Mouse (Mus musculus) right cerebral cortex, postnatal 36 days (tissue): ENCODE measurements around the gene Snx15.
A peak's percentile ranks its signal among the peaks of the same experiment; 100 is the strongest.
"Not testable (repeated sequence)": the region's sequence is repeated elsewhere in the genome, so short reads cannot be mapped to it uniquely, and the experiment has no call there.

Source experiments
- DNase-seq, 2 experiments: peaks; one replicate each; pipeline ENCODE4 v3.0.0; 2022; ENCODE audit warnings: low spot score in 2 of 2, mixed read lengths in 1 of 2

Gene Snx15

DNA sequence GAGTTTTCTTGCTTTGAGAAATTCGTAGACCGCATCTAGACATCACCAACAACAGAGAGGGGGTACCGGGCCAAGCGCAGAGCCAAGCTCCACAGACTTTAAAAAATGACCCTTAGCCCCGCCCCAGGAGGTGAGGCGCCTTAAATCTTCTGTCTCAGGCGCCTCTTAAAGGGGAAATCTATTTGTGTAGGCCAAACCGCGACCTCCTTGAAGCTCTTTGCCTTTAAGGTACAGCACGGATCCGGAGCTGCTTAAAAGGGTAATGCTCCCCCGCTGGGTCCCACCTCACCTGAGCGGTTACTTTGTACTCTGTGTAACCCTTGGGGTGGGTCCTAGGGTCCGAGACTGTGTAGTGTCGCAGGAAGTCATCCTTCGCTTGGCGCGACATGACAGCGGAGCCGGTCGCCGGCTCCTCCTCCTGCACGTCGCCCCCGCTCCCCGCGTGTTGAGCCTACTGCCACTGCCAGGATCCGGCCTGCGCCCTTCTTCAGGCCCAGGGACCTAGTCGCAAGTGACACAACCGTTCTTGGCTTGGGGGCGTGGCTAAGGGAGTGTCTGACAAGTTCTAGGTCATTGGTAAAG lies at the start of gene Snx15:
TSS of gene Snx15 (minus strand) at position 545 of the 582 bp plus-strand sequence.
- DNase-seq = peak; percentile 94 to 95

DNA sequence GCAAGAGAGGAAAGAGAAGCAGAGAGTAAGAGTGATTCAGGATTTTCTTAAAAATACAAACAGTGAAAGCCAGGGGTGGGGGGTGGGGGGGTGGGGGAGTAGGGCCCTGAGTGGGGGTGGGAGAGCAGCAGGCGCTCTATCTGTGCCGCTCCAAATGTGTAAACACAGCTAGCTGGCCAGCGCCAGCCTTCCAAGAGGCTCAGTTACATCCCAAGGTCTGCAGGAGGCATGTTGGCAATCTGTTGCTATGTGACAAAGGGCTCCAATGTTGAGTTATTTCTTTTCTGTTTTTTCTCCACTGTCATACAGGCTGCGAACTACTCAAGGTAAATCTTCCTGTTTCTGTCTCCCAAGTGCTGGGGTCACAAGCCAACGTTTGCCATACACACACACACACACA lies 46.7 kb upstream of the Snx15 start:
- DNase-seq = no peak

- DNase-seq = no peak
These were observed 43.1 kb upstream of the Snx15 start for GRCm38 (mm10) chr19:6171215-6171614.

DNA sequence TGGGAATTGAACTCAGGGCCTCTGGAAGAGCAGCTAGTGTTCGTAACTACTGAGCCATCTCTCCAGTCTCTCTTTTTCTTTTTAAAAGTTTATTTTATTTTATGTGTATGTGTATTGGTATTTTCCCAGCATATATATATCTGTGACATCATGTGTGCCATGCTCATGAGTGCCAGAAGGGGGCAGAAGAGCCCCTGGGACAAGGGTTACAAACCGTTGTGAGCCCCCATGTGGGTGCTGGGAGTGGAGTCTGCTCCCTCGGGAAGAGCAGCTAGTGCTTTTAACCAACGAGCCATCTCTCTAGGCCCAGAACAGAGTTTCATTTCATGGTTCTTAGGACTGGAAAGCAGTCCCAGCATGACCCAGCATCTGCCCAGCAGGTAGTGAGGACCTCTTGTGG lies 38.6 kb upstream of the Snx15 start:
- DNase-seq = no peak

- DNase-seq = no peak
These were observed 35.9 kb upstream of the Snx15 start for GRCm38 (mm10) chr19:6163872-6164547.

- DNase-seq = no peak
These were observed 29.1 kb upstream of the Snx15 start for GRCm38 (mm10) chr19:6157220-6157619.

DNA sequence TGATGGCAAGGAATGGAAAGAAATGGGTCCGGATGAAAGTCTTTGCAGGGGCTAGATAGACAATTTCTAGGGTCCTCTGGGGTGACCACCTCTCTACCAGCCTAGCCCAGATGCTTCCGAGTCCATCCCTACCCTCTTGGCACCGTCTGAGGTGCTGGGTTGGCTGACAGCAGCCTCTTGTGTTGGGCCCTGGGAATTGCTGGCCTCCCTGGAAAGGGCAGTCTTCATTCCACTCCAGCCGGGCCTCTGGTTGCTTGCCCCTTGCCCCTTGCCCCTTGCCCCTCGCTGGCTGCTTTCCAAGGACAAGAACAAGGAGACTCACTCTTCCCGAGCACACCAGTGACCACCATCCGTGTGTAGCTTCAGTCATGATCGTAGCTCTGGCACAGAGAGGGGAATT lies 28.3 kb upstream of the Snx15 start:
- DNase-seq = no peak

- DNase-seq = no peak
These were observed 27.1 kb upstream of the Snx15 start for GRCm38 (mm10) chr19:6155174-6155573.

- no peak for DNase-seq
These were observed 16.7 kb upstream of the Snx15 start for GRCm38 (mm10) chr19:6144842-6145241.

DNA sequence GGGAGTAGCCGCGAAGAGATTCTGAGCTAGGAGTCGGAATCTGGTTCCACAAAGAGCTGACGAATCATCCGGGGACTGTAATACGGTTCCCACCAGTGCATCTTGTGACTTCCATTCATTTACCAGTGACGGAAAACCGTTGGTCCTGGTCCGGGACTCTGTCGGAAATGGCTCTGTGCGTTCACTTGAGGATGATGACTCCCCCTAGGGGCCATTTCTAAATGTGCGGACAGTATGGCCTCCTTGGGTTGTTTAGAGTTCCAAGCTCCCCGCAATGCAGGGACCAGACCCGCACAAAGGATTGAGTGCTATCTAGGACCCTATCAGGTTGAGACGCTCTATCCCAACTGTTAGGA lies 13.3 kb upstream of the Snx15 start, which contains the start of gene Arl2:
TSS of gene Arl2 (minus strand) at position 155 of the 356 bp plus-strand sequence.
- DNase-seq = peak; percentile 76 to 79

- DNase-seq = peak; percentile 88 to 91
These were observed 12.7 kb upstream of the Snx15 start, which contains the start of gene Batf2 for GRCm38 (mm10) chr19:6140678-6141393. Gene Batf2, plus strand, starts transcription at chr19:6140983.

DNA sequence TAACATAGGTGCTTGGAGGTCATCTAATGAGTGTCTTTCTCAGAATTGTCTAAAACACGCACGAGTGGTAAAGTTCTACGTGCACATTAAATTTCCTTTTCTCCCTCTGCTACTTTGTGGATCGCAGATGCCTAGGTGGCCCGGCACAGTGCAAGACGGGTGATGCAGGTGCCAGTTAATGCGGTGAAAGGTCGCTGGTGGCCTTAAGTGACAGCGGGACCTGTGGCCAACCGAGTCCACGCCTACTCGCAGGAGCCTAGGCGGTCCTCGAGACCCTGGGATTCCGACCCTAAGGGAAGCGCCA lies 12.2 kb upstream of the Snx15 start:
- DNase-seq = no peak

- no peak for DNase-seq
These were observed 11.6 kb upstream of the Snx15 start for GRCm38 (mm10) chr19:6139701-6140100.

DNA sequence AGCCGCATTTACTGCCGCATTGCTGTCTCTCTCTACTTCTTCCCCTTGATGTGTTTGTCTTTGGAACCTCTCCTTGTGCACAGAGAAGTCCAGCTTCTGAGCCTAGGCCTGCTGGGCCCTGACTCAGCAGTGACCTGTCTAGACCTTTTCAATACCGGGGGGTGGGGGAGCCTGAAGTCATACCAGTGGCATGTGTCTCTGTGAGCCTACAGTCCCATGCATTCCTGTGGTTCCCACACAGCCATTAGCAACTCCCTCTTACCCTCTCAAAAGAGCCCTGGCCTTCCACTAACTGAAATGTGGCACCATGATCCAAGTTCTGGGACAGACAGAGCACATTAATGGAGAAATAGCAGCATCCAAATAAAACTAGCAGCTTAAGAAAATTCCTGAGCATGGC lies 8.3 kb upstream of the Snx15 start:
- DNase-seq = no peak

DNA sequence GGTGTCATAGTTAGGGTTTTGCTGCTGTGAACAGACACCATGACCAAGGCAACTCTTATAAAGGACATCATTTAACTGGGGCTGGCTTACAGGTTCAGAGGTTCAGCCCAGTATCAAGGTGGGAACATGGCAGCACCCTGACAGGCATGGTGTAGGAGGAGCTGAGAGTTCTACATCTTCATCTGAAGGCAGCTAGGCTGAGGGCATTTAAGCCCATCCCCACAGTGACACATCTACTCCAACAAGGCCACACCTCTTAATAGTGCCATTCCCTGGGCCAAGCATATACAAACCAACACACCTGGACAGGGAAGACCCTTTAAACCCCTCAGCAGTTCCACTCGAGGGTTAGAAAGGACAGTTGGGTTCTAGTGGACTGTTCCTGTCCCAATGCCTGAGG lies 5.1 kb upstream of the Snx15 start:
- DNase-seq = not testable (repeated sequence)

DNA sequence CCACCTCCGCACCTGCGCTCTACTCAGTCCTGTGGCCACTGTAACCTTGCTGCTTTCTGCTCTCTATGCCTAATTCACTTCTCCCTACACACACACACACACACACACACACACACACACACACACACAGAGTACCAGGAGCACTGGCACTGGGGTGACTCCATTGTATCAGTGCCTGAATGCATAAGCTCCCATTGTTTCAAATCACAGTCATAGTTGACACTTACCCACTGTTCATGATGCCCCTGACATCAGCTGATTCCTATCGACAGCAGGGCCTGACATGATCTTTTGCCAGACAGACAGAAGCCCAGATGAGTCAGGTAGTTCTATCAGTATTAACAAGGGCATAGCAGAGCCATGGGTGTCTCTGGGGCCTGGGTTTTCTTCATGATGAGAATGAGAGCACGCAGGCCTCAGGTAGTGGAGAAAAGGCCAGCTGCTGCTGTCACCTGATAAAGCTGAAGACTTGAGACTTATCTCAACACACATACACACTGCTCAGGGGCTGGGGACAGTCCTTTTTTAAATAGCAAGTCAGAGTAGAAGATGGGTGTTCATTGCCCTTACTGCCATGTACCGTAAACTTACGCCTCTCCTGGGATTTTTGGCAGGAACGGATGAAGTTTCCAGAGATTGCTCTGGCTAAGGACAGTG lies 4.2 kb upstream of the Snx15 start:
- no peak for DNase-seq

GRCm38 (mm10) chr19:6130414-6131128 lies 2.5 kb upstream of the Snx15 start:
- DNase-seq = not testable (repeated sequence)

- no peak for DNase-seq
These were observed 1.1 kb downstream of the Snx15 start for GRCm38 (mm10) chr19:6126789-6127580.

GRCm38 (mm10) chr19:6126289-6126688 lies 1.8 kb downstream of the Snx15 start:
- DNase-seq = no peak

DNA sequence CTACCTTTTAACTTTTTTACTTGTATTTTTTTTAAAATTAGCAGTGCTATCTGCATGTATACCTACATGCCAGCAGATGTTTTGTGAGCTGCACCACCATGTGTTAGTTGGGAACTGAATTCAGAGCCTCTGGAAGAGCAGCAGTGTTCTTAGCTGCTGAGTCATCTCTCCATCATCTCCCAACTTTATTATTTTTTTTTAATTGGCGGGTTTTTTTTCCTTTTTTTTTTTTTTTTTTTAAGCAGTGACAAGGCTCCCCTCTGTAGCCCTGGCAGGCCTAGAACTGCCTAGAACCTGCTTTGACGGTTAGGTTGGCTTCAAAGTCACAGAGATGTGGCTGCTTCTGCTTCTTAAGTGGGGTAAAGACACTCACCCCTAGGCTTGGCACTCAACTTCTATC lies 3.2 kb downstream of the Snx15 start:
- no peak for DNase-seq

DNA sequence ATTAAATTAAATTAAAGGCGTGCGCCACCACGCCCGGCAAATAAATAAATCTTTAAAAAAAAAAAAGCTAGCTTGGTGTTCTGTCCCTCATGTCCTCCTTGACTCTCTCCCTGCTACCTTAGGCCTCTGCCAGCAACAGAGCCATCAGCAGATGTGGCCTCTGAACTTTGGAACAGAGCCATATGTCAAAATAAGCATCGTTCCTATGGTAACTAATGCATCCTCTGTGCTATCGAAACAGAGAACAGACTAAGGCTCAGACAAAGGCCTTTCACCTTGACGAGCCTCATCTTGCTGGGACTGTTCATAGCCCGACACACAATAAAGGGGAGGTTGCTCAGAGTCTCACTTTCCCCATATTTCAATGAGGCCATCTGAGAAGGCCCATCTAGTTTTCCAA lies 4.8 kb downstream of the Snx15 start:
- DNase-seq = no peak
